Mouse (Mus musculus) bone marrow macrophage, adult 2 months (primary cell): Measurements from ENCODE around the gene Atp6v1d.

Experiments
- CTCF ChIP-seq: IDR thresholded peaks from 2 replicates; pipeline ENCODE4 v1.5.1; 2012; ENCODE audit warnings: low read depth, mild to moderate bottlenecking, low read length, moderate library complexity
- POLR2A ChIP-seq: IDR thresholded peaks from 2 replicates; pipeline ENCODE4 v1.6.1; 2012; ENCODE audit warnings: mild to moderate bottlenecking, low read depth, low read length, borderline replicate concordance

- no peak for TF ChIP-seq POLR2A
- no peak for TF ChIP-seq CTCF
Measured at GRCm38 (mm10) chr12:78903313-78903712, 41.9 kb upstream of the Atp6v1d start.
